Mouse (Mus musculus) intestine, embryonic 14.5 days (tissue): ENCODE measurements around the gene Hikeshi. TPM values are rescaled to one million over a fixed set of nuclear protein-coding genes. Genes with fewer than 3 reads are reported as not detected.

ENCODE experiments used
- ATAC-seq: fragments of 200-750 bp; cut with Nextera tagmentation; replicated peaks from 2 replicates; pipeline ENCODE4 v1.8.0; 2017; ENCODE audit warnings: low read depth, moderate number of reproducible peaks, moderate TSS enrichment, moderate library complexity; ENCODE audit not compliant: low FRiP score, low TSS enrichment
- DNase-seq: peaks from one replicate; pipeline ENCODE4 v3.0.0-alpha.2; 2018; ENCODE audit warnings: low spot score
- H3K27ac ChIP-seq: fragments of 300-500 bp; sonication (generic); 2 replicates; pipeline ENCODE4 v1.5.1; 2014; ENCODE audit warnings: low read depth, mild to moderate bottlenecking, control low read depth
- H3K27me3 ChIP-seq: fragments of 300-500 bp; sonication (generic); replicated peaks from 2 replicates; pipeline ENCODE4 v1.6.1; 2014; ENCODE audit warnings: low read length, control low read depth; ENCODE audit not compliant: control insufficient read depth, insufficient read depth
- H3K36me3 ChIP-seq: fragments of 300-500 bp; sonication (generic); 2 replicates; pipeline ENCODE4 v1.6.1; 2014; ENCODE audit warnings: low read length, control low read depth; ENCODE audit not compliant: control insufficient read depth, insufficient read depth
- H3K4me1 ChIP-seq: fragments of 300-500 bp; sonication (generic); replicated peaks from 2 replicates; pipeline ENCODE4 v1.6.1; 2014; ENCODE audit warnings: low read length, control low read depth, mixed read lengths; ENCODE audit not compliant: control insufficient read depth, insufficient read depth
- H3K4me2 ChIP-seq: fragments of 300-500 bp; sonication (generic); 2 replicates; pipeline ENCODE4 v1.6.1; 2014; ENCODE audit warnings: low read length
- H3K4me3 ChIP-seq: fragments of 300-500 bp; sonication (generic); 2 replicates; pipeline ENCODE4 v1.5.1; 2014; ENCODE audit warnings: low read depth, low read length, control low read depth, mixed read lengths
- H3K9ac ChIP-seq: fragments of 300-500 bp; sonication (generic); 2 replicates; pipeline ENCODE4 v1.6.1; 2014; ENCODE audit warnings: mild to moderate bottlenecking, low read length
- H3K9me3 ChIP-seq: fragments of 300-500 bp; sonication (generic); 2 replicates; pipeline ENCODE4 v1.6.1; 2016; ENCODE audit warnings: low read length, control low read depth; ENCODE audit not compliant: control insufficient read depth
- WGBS: fragments of 180-500 bp; shearing (Covaris S2); extraction: QIAGEN DNeasy Blood & Tissue Kit; methylation state at CpG from one replicate; pipeline ENCODE4 v1.1.7; 2014; 5-methylcytosine and 5-hydroxymethylcytosine counted together
- polyA plus RNA-seq: library from polyadenylated mRNA; unstranded; fragments of >200 nt; fragmentation: Nextera tagmentation; extraction: Ambion mirVana; gene quantifications from 2 replicates; pipeline ENCODE4 v1.2.1, GENCODE M21; 2014

Gene Hikeshi
- polyA plus RNA-seq, 1 experiment from 2014 or later, result 132 TPM

GRCm38 (mm10) chr7:89975571-89975970 is 34.6 kb upstream of the Hikeshi start:
- Histone ChIP-seq H3K4me2 (no peak overlapping the region), H3K4me3 (no peak overlapping the region), H3K9me3 (no peaks in the 10 kb centered on the region), H3K4me1 (peaks cover 10% of the 10 kb centered on the region), H3K9ac (no peak overlapping the region), H3K36me3 (peaks cover 55% of the 10 kb centered on the region), H3K27me3 (no peaks in the 10 kb centered on the region), H3K27ac (no peak overlapping the region)
- ATAC-seq (no peak), DNase-seq (no peak)
- 87% methylated on average over 1 of the region's 1 CpGs for WGBS

DNA sequence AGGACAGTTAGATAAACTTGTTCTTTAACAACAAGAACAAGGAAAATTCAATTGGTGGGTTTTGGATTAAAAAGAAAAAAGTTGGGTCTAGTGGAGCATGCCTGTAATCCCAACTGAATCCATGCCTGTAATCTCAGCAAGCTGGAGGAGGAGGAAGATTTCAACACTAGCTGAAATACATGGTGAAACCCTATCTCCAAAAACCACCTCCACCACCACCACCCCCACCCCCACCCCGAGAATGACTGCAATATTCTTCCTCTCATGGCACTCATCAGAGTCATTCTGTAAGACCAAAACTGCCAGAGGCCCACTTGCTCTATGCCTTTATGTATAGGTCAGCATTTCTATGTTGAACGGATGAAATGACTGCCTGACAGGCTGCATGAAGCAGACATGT is 26.2 kb upstream of the Hikeshi start:
- Histone ChIP-seq H3K4me2 (no peak overlapping the region), H3K9me3 (no peaks in the 10 kb centered on the region), H3K4me3 (no peak overlapping the region), H3K27ac (no peak overlapping the region), H3K36me3 (peaks cover 88% of the 10 kb centered on the region), H3K9ac (no peak overlapping the region), H3K4me1 (no peaks in the 10 kb centered on the region), H3K27me3 (no peaks in the 10 kb centered on the region)
- 81% methylated on average over 2 of the region's 2 CpGs for WGBS
- DNase-seq (no peak), ATAC-seq (no peak)

DNA sequence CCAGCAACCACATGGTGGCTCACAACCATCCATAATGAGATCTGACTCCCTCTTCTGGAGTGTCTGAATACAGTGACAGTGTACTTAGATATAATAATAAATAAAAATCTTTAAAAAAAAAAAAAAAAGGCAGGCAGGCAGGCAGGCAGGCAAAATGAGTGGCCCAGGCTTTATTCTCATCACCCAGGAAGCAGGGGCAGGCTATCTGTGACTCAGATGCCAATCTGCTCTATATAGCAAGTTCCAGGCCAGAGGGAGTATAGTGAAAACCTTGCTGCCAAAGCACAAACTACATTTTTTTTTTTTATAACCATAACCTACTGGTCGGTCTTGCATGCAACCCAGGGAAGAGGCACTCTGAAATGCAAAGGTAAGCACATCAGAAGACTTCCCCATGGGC is 25.8 kb upstream of the Hikeshi start:
- no peak overlapping the region for H3K27ac ChIP-seq
- H3K36me3 ChIP-seq, result peaks cover 89% of the 10 kb centered on the region
- DNase-seq, result no peak

DNA sequence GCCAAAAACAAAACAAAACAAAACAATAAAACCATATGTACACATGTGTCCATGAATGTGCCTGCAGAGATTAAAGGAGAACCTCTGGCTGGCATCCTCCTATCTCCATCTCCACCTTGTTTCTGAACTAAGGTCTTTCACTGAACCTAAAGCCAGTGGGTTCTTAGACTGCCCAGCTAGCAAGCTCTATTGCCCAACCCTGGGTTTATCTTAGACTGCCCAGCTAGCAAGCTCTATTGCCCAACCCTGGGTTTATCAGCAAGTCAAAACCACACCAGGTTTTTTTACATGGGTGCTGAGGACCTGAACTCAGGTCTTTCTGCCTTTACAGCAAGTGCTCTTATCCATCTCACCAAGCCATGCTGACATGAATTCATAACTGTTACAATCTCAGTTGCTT is 22.1 kb upstream of the Hikeshi start:
- Histone ChIP-seq H3K27me3 (no peaks in the 10 kb centered on the region), H3K9ac (no peak overlapping the region), H3K9me3 (no peaks in the 10 kb centered on the region), H3K27ac (no peak overlapping the region), H3K36me3 (peaks cover 94% of the 10 kb centered on the region), H3K4me1 (no peaks in the 10 kb centered on the region), H3K4me2 (no peak overlapping the region), H3K4me3 (no peak overlapping the region)
- ATAC-seq, result no peak
- no peak for DNase-seq

More for the DNA sequence above, 25.8 kb upstream of the Hikeshi start:
- H3K9ac ChIP-seq, result no peak overlapping the region
- H3K4me1 ChIP-seq, result no peaks in the 10 kb centered on the region
- no peak overlapping the region for H3K4me3 ChIP-seq
- H3K27me3 ChIP-seq, result no peaks in the 10 kb centered on the region
- WGBS, result 88% methylated on average over 1 of the region's 1 CpGs
- no peak for ATAC-seq
- H3K9me3 ChIP-seq, result no peaks in the 10 kb centered on the region
- H3K4me2 ChIP-seq, result no peak overlapping the region

DNA sequence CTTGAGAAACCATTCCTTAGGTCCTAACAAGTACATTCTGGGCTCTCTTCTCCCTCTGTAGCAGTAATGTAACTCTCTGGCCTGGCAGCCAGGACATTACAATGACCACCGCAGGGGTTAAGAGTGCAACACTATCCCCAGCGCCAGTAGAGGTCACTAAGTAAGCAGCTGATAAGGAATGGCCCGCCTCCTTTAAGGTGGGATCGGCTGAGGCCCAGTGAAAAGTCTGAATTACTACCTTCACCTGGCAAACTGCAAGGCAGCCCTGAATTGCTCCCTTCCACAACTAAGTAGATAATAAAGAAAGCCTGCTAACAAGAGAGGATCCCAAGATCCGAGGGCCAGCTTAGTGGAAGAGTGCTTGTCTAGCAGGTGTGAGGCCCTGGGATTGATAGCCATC is 16.3 kb upstream of the Hikeshi start:
- Histone ChIP-seq H3K9me3 (no peaks in the 10 kb centered on the region), H3K4me1 (no peaks in the 10 kb centered on the region), H3K27me3 (no peaks in the 10 kb centered on the region), H3K4me2 (no peak overlapping the region), H3K36me3 (peaks cover 85% of the 10 kb centered on the region), H3K27ac (no peak overlapping the region), H3K4me3 (no peak overlapping the region), H3K9ac (no peak overlapping the region)
- ATAC-seq (no peak), DNase-seq (no peak)
- 35% methylated on average over 5 of the region's 5 CpGs for WGBS

DNA sequence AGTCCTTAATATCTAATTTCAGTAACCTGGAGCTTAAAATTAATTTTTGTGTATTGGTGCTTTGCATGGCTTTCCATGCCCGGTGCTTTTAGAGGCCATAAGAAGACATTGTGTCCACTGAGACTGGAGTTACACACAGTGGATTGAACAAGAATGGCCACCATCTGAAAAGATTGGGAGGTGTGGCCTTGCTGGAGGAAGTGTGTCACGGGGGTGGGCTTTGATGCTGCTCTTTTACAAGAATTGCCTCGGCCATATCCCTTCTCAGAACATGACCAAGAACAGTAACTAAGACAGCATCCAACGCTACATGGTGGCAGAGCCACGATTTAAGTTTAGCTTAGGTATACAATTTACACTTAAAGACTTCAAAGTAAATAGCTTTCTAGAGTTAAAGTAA is 13.3 kb upstream of the Hikeshi start:
- ATAC-seq, result no peak

DNA sequence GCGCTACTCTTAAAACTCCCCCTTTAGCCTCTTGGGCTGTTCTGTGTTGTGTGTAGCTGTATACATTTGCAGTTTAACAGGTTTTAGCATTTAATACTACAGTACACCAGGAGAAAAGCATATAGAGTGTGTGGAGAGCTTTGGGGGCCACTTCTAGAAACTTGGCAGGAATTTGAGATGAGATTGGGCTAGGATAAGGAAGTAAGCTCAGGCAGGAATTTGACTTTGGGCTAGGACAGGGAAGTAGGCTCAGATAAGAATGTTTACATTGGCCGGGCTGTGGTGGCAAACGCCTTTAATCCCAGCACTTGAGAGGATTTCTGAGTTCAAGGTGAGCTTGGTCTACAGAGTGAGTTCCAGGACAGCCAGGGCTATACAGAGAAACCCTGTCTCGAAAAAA is 8.4 kb upstream of the Hikeshi start:
- no peak overlapping the region for H3K4me3 ChIP-seq
- H3K4me2 ChIP-seq, result no peak overlapping the region
- H3K27ac ChIP-seq, result no peak overlapping the region
- peaks cover 9% of the 10 kb centered on the region for H3K36me3 ChIP-seq
- no peak overlapping the region for H3K9ac ChIP-seq
- H3K27me3 ChIP-seq, result no peaks in the 10 kb centered on the region
- H3K9me3 ChIP-seq, result no peaks in the 10 kb centered on the region
- DNase-seq, result no peak
- ATAC-seq, result no peak
- H3K4me1 ChIP-seq, result no peaks in the 10 kb centered on the region
- WGBS, result 56% methylated on average over 4 of the region's 4 CpGs

More for the DNA sequence above, 13.3 kb upstream of the Hikeshi start:
- DNase-seq, result no peak
- Histone ChIP-seq H3K4me2 (no peak overlapping the region), H3K36me3 (peaks cover 55% of the 10 kb centered on the region), H3K27ac (no peak overlapping the region), H3K9ac (no peak overlapping the region), H3K9me3 (no peaks in the 10 kb centered on the region), H3K4me3 (no peak overlapping the region), H3K4me1 (no peaks in the 10 kb centered on the region), H3K27me3 (no peaks in the 10 kb centered on the region)
- 63% methylated on average over 5 of the region's 5 CpGs for WGBS

DNA sequence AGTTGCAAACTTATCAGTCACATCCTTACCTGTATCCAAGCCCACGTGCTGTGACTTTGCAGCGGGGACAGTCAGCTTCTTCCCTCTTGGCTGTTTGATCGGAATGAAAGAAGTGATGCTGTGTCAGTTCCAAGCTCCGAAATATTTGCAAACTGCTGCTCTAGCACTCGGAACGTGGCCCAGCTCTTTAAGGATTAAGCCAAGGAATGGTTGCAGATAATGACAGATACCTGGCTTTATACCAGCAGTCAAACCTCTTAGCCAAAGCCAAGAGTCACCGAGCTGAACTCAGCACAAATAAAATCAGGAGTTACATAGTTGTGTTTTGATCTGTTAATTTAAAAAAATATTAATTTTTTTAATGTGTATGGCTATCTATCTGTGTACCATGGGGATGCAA is 7.0 kb upstream of the Hikeshi start:
- Histone ChIP-seq H3K27me3 (no peaks in the 10 kb centered on the region), H3K9ac (no peak overlapping the region), H3K27ac (no peak overlapping the region), H3K36me3 (0 out of 2 replicates have a peak, but pooled peaks cover 3% of the 10 kb centered on the region), H3K9me3 (no peaks in the 10 kb centered on the region), H3K4me3 (no peak overlapping the region), H3K4me1 (no peaks in the 10 kb centered on the region), H3K4me2 (no peak overlapping the region)
- DNase-seq, result no peak
- WGBS, result 84% methylated on average over 7 of the region's 7 CpGs
- ATAC-seq, result no peak

- no peaks in the 10 kb centered on the region for H3K27me3 ChIP-seq
- no peaks in the 10 kb centered on the region for H3K9me3 ChIP-seq
- peaks cover 7% of the 10 kb centered on the region for H3K4me1 ChIP-seq
- H3K9ac ChIP-seq, result peak overlapping the region; percentile 75
- H3K27ac ChIP-seq, result no peak overlapping the region
- H3K4me2 ChIP-seq, result peak overlapping the region; percentile 78
- peak overlapping the region; percentile 88 for H3K4me3 ChIP-seq
- DNase-seq (no peak), ATAC-seq (no peak)
- WGBS, result 56% methylated on average over 15 of the region's 15 CpGs
- H3K36me3 ChIP-seq, result peaks cover 2% of the 10 kb centered on the region; the same call in 1 of the 2 replicates
Observed at GRCm38 (mm10) chr7:89939497-89940353, 1.3 kb downstream of the Hikeshi start.
